Mouse (Mus musculus) lung, postnatal 14 days (tissue): ENCODE results near the gene Tctex1d4.
A peak's percentile ranks its signal among the peaks of the same experiment; 100 is the strongest.

ENCODE experiments used
- DNase-seq: peaks from one replicate; pipeline ENCODE4 v3.0.0; 2021

Gene Tctex1d4

GRCm38 (mm10) chr4:117120445-117121414 lies 5.9 kb upstream of the Tctex1d4 start:
- DNase-seq, result peak; percentile 97

- peak; percentile 28 for DNase-seq
These were observed 4.4 kb upstream of the Tctex1d4 start for GRCm38 (mm10) chr4:117122209-117122608.

GRCm38 (mm10) chr4:117123546-117124217 lies 2.9 kb upstream of the Tctex1d4 start:
- no peak for DNase-seq

GRCm38 (mm10) chr4:117124218-117124517 lies 2.4 kb upstream of the Tctex1d4 start:
- DNase-seq, result no peak

- peak; percentile 53 for DNase-seq
These were observed 1.9 kb upstream of the Tctex1d4 start for GRCm38 (mm10) chr4:117124518-117125347.

- DNase-seq, result peak; percentile 68
These were observed 1.2 kb upstream of the Tctex1d4 start, which contains the start of gene Btbd19 for GRCm38 (mm10) chr4:117125348-117125909. Btbd19 (minus strand) TSS chr4:117125725.

GRCm38 (mm10) chr4:117125910-117126674 lies 502 bp upstream of the Tctex1d4 start:
- DNase-seq, result peak; percentile 78

GRCm38 (mm10) chr4:117127991-117128686 lies 1.5 kb downstream of the Tctex1d4 start:
- DNase-seq, result no peak

GRCm38 (mm10) chr4:117130790-117131189 lies 4.2 kb downstream of the Tctex1d4 start:
- no peak for DNase-seq

- no peak for DNase-seq
These were observed 4.6 kb downstream of the Tctex1d4 start for GRCm38 (mm10) chr4:117131198-117131597.

- peak; percentile 35 for DNase-seq
These were observed 5.5 kb downstream of the Tctex1d4 start for GRCm38 (mm10) chr4:117131890-117132793.

- DNase-seq, result no peak
These were observed 6.2 kb downstream of the Tctex1d4 start for GRCm38 (mm10) chr4:117132794-117133143.

GRCm38 (mm10) chr4:117133366-117133796 lies 6.8 kb downstream of the Tctex1d4 start:
- no peak for DNase-seq

GRCm38 (mm10) chr4:117133817-117134600 lies 7.4 kb downstream of the Tctex1d4 start, which contains the start of gene Plk3:
Plk3 (minus strand) TSS chr4:117133963.
- peak; percentile 99 for DNase-seq

GRCm38 (mm10) chr4:117134601-117134995 lies 8.0 kb downstream of the Tctex1d4 start:
- no peak for DNase-seq

- peak; percentile 43 for DNase-seq
These were observed 9.4 kb downstream of the Tctex1d4 start for GRCm38 (mm10) chr4:117136034-117136433.

GRCm38 (mm10) chr4:117138295-117139216 lies 12.0 kb downstream of the Tctex1d4 start:
- DNase-seq, result no peak

GRCm38 (mm10) chr4:117139217-117139612 lies 12.6 kb downstream of the Tctex1d4 start:
- peak; percentile 50 for DNase-seq
